Mouse (Mus musculus) MEL (cell line): ENCODE measurements at regions not wholly inside any gene's neighbourhood (a gene's known extent, or its start where the extent isn't known, plus 50 kb on each side); places are given as distances from the start of the nearest gene placed in this dataset.

ENCODE experiments used
- DNase-seq: peaks from one replicate; pipeline ENCODE4 v3.0.0; 2011; ENCODE audit warnings: low read depth, low spot score
- H3K27ac ChIP-seq: 2 replicates; pipeline ENCODE4 v1.5.1; 2012; ENCODE audit warnings: low read depth, mild to moderate bottlenecking, control low read depth, low read length, moderate library complexity; ENCODE audit not compliant: control insufficient read depth
- H3K27me3 ChIP-seq, 2 experiments: fragments of 150-350 bp in 1 of 2; sonication (generic) in 1 of 2; 2 replicates each; pipeline ENCODE4 v1.6.1; 2012; ENCODE audit warnings: low read length in 2 of 2, mild to moderate bottlenecking in 2 of 2, improper control_type of control experiment in 1 of 2, moderate library complexity in 1 of 2; ENCODE audit not compliant: insufficient read depth in 2 of 2, control insufficient read depth in 1 of 2
- H3K36me3 ChIP-seq, 2 experiments: 2 replicates each; pipeline ENCODE4 v1.6.1; 2012 to 2014; ENCODE audit warnings: low read length in 2 of 2, improper control_type of control experiment in 1 of 2, inconsistent platforms in 1 of 2, mild to moderate bottlenecking in 1 of 2; ENCODE audit not compliant: insufficient read depth in 2 of 2, control insufficient read depth in 1 of 2
- H3K4me1 ChIP-seq, 2 experiments: fragments of 150-350 bp in 1 of 2; sonication (generic) in 1 of 2; 2 replicates each; pipeline ENCODE4 v1.6.1; 2012; ENCODE audit warnings: low read length in 2 of 2, improper control_type of control experiment in 1 of 2, mild to moderate bottlenecking in 1 of 2; ENCODE audit not compliant: insufficient read depth in 2 of 2, control insufficient read depth in 1 of 2
- H3K4me3 ChIP-seq, 2 experiments: fragments of 150-350 bp in 1 of 2; sonication (generic) in 1 of 2; 2 replicates each; pipeline ENCODE4 v1.5.1; 2012; ENCODE audit warnings: low read depth in 2 of 2, low read length in 2 of 2, mild to moderate bottlenecking in 2 of 2, moderate library complexity in 2 of 2, control low read depth in 1 of 2, improper control_type of control experiment in 1 of 2; ENCODE audit not compliant: control insufficient read depth in 1 of 2, insufficient read depth in 1 of 2
- H3K79me2 ChIP-seq: 2 replicates; pipeline ENCODE4 v1.6.1; 2012; ENCODE audit warnings: mild to moderate bottlenecking, low read length, moderate library complexity; ENCODE audit not compliant: control insufficient read depth, poor library complexity, insufficient read depth
- H3K9ac ChIP-seq: 2 replicates; pipeline ENCODE4 v1.6.1; 2012; ENCODE audit warnings: low read depth, mild to moderate bottlenecking, control low read depth, low read length, moderate library complexity; ENCODE audit not compliant: control insufficient read depth, poor library complexity, severe bottlenecking
- H3K9me3 ChIP-seq: fragments of 150-350 bp; sonication (generic); replicated peaks from 2 replicates; pipeline ENCODE4 v1.6.1; 2012; ENCODE audit warnings: mild to moderate bottlenecking, low read length, improper control_type of control experiment, moderate library complexity; ENCODE audit not compliant: insufficient read depth
- CHD1 ChIP-seq: IDR thresholded peaks from 2 replicates; pipeline ENCODE4 v1.6.1; 2012; ENCODE audit warnings: low read depth, mild to moderate bottlenecking, inconsistent platforms, low read length, improper control_type of control experiment
- CHD2 ChIP-seq: IDR thresholded peaks from 2 replicates; pipeline ENCODE4 v1.6.1; 2011; ENCODE audit warnings: low read length, improper control_type of control experiment
- CTCF ChIP-seq, 3 experiments: IDR thresholded peaks in 2 of 3; conservative IDR thresholded peaks in 1 of 3; 2 replicates each; pipeline ENCODE4 v1.5.1; 2011 to 2012; ENCODE audit warnings: low read length in 3 of 3, low read depth in 2 of 3, mild to moderate bottlenecking in 2 of 3, improper control_type of control experiment in 1 of 3, inconsistent platforms in 1 of 3, mixed read lengths in 1 of 3, moderate library complexity in 1 of 3; ENCODE audit not compliant: control insufficient read depth in 1 of 3, insufficient read depth in 1 of 3, poor library complexity in 1 of 3, severe bottlenecking in 1 of 3
- ETS1 ChIP-seq: IDR thresholded peaks from 2 replicates; pipeline ENCODE4 v1.6.1; 2012; ENCODE audit warnings: low read depth, mild to moderate bottlenecking, inconsistent platforms, low read length, improper control_type of control experiment, moderate library complexity
- GABPA ChIP-seq: IDR thresholded peaks from 2 replicates; pipeline ENCODE4 v1.6.1; 2012; ENCODE audit warnings: low read depth, mild to moderate bottlenecking, inconsistent platforms, low read length, improper control_type of control experiment, moderate library complexity
- GATA1 ChIP-seq: IDR thresholded peaks from 2 replicates; pipeline ENCODE4 v1.6.1; 2011; ENCODE audit warnings: low read depth, low read length, improper control_type of control experiment
- MAFK ChIP-seq: IDR thresholded peaks from 2 replicates; pipeline ENCODE4 v1.6.1; 2011; ENCODE audit warnings: low read depth, mild to moderate bottlenecking, low read length, improper control_type of control experiment, borderline replicate concordance
- MAX ChIP-seq: IDR thresholded peaks from 2 replicates; pipeline ENCODE4 v1.6.1; 2011; ENCODE audit warnings: low read length, improper control_type of control experiment
- MAZ ChIP-seq: IDR thresholded peaks from 2 replicates; pipeline ENCODE4 v1.6.1; 2012; ENCODE audit warnings: low read depth, mild to moderate bottlenecking, inconsistent platforms, low read length, improper control_type of control experiment
- NELFE ChIP-seq: IDR thresholded peaks from 2 replicates; pipeline ENCODE4 v1.6.1; 2011; ENCODE audit warnings: low read depth, low read length, improper control_type of control experiment
- POLR2A ChIP-seq, 2 experiments: IDR thresholded peaks; 2 replicates each; pipeline ENCODE4 v1.6.1; 2011 to 2012; ENCODE audit warnings: low read length in 2 of 2, mild to moderate bottlenecking in 2 of 2, control low read depth in 1 of 2, improper control_type of control experiment in 1 of 2, low read depth in 1 of 2, moderate library complexity in 1 of 2; ENCODE audit not compliant: control insufficient read depth in 1 of 2, insufficient read depth in 1 of 2, poor library complexity in 1 of 2
- POLR2AphosphoS2 ChIP-seq: IDR thresholded peaks from 2 replicates; pipeline ENCODE4 v1.6.1; 2011; ENCODE audit warnings: low read length, improper control_type of control experiment
- RCOR1 ChIP-seq: IDR thresholded peaks from 2 replicates; pipeline ENCODE4 v1.6.1; 2012; ENCODE audit warnings: low read depth, mild to moderate bottlenecking, inconsistent platforms, low read length, improper control_type of control experiment
- SIN3A ChIP-seq: IDR thresholded peaks from 2 replicates; pipeline ENCODE4 v1.6.1; 2012; ENCODE audit warnings: low read length, improper control_type of control experiment, inconsistent platforms
- SMC3 ChIP-seq: IDR thresholded peaks from 2 replicates; pipeline ENCODE4 v1.6.1; 2011; ENCODE audit warnings: low read depth, low read length, improper control_type of control experiment
- TAL1 ChIP-seq: IDR thresholded peaks from 2 replicates; pipeline ENCODE4 v1.6.1; 2012; ENCODE audit warnings: mild to moderate bottlenecking, inconsistent platforms, low read length, moderate library complexity, mixed read lengths
- TCF12 ChIP-seq: IDR thresholded peaks from 2 replicates; pipeline ENCODE4 v1.6.1; 2014; ENCODE audit warnings: low read depth, mild to moderate bottlenecking, inconsistent platforms, low read length, improper control_type of control experiment, moderate library complexity
- USF1 ChIP-seq: IDR thresholded peaks from 2 replicates; pipeline ENCODE4 v1.6.1; 2014; ENCODE audit warnings: low read depth, mild to moderate bottlenecking, inconsistent platforms, low read length, improper control_type of control experiment, moderate library complexity
- USF2 ChIP-seq, 2 experiments: IDR thresholded peaks; 2 replicates each; pipeline ENCODE4 v1.6.1; 2011 to 2012; ENCODE audit warnings: improper control_type of control experiment in 2 of 2, low read length in 2 of 2, borderline replicate concordance in 1 of 2, inconsistent platforms in 1 of 2, low read depth in 1 of 2, mild to moderate bottlenecking in 1 of 2; ENCODE audit not compliant: insufficient read depth in 1 of 2
- ZC3H11A ChIP-seq: IDR thresholded peaks from 2 replicates; pipeline ENCODE4 v1.6.1; 2012; ENCODE audit warnings: low read depth, mild to moderate bottlenecking, inconsistent platforms, low read length, improper control_type of control experiment
- ZMIZ1 ChIP-seq: IDR thresholded peaks from 2 replicates; pipeline ENCODE4 v1.6.1; 2012; ENCODE audit warnings: low read depth, mild to moderate bottlenecking, inconsistent platforms, low read length, improper control_type of control experiment, moderate library complexity

GRCm38 (mm10) chr10:17046765-17047164 lies 676.3 kb upstream of the Cited2 start:
- Histone ChIP-seq H3K27ac (no peak overlapping the region), H3K27me3 (no peaks in the 10 kb centered on the region), H3K79me2 (no peaks in the 10 kb centered on the region), H3K9me3 (no peaks in the 10 kb centered on the region), H3K4me3 (no peak overlapping the region), H3K36me3 (no peaks in the 10 kb centered on the region), H3K4me1 (no peaks in the 10 kb centered on the region), H3K9ac (no peak overlapping the region)
- TF ChIP-seq GABPA (no peak), USF2 (IDR thresholded peaks at IDR 0.05; ENCODE audit: borderline replicate concordance in 1 of 2, insufficient read depth in 1 of 2, low read depth in 1 of 2, low read length in 2 of 2) (no peak), POLR2A (IDR thresholded peaks at IDR 0.05; ENCODE audit: control insufficient read depth in 1 of 2, insufficient read depth in 1 of 2, low read depth in 1 of 2, low read length in 2 of 2, poor library complexity in 1 of 2) (no peak), ZMIZ1 (no peak), CHD1 (no peak), ETS1 (no peak), MAZ (no peak), MAFK (no peak), RCOR1 (no peak), CHD2 (no peak), TCF12 (no peak), SIN3A (no peak), NELFE (no peak), USF1 (no peak), MAX (no peak)
- no peak for DNase-seq

GRCm38 (mm10) chr10:17072906-17073305 lies 650.1 kb upstream of the Cited2 start:
- H3K36me3 ChIP-seq: no peaks in the 10 kb centered on the region
- TF ChIP-seq CTCF (IDR thresholded peaks at IDR 0.05 in 2 of 3, conservative IDR thresholded peaks at IDR 0.05 in 1 of 3; ENCODE audit: control insufficient read depth in 1 of 3, insufficient read depth in 1 of 3, low read depth in 2 of 3, low read length in 3 of 3, poor library complexity in 1 of 3, severe bottlenecking in 1 of 3) (no peak), ZC3H11A (no peak), USF2 (IDR thresholded peaks at IDR 0.05; ENCODE audit: borderline replicate concordance in 1 of 2, insufficient read depth in 1 of 2, low read depth in 1 of 2, low read length in 2 of 2) (no peak), SMC3 (no peak), TAL1 (no peak), GATA1 (no peak), POLR2AphosphoS2 (no peak)
- H3K79me2 ChIP-seq: no peaks in the 10 kb centered on the region
- H3K9me3 ChIP-seq: no peaks in the 10 kb centered on the region
- DNase-seq: no peak
- H3K27ac ChIP-seq: no peak overlapping the region
- no peaks in the 10 kb centered on the region for H3K27me3 ChIP-seq
- no peak overlapping the region for H3K9ac ChIP-seq
- H3K4me1 ChIP-seq: no peaks in the 10 kb centered on the region
- H3K4me3 ChIP-seq: no peak overlapping the region
